Mouse (Mus musculus): ENCODE data around the gene Etnk1.

GRCm38 (mm10) chr6:143171066-143171465 lies 4.0 kb downstream of the Etnk1 start:
- TF ChIP-seq POLR2A (IDR thresholded peaks at IDR 0.05; ENCODE audit: extremely low read depth, insufficient read depth, low read length): no peak
- no peak for TF ChIP-seq CTCF (IDR thresholded peaks at IDR 0.05; ENCODE audit: extremely low read depth, insufficient read depth, low read length)
